Mouse (Mus musculus) liver, postnatal 0 days (tissue): ENCODE results near the gene Tlr7. TPM values are rescaled to one million over a fixed set of nuclear protein-coding genes. Genes with fewer than 3 reads are reported as not detected.
A peak's percentile ranks its signal among the peaks of the same experiment; 100 is the strongest.
"Not testable (repeated sequence)": the region's sequence is repeated elsewhere in the genome, so short reads cannot be mapped to it uniquely, and the experiment has no call there.

Source experiments
- ATAC-seq: fragments of 200-750 bp; cut with Nextera tagmentation; 2 replicates; pipeline ENCODE4 v1.8.0; 2017; ENCODE audit warnings: mild to moderate bottlenecking, moderate library complexity
- DNase-seq: peaks from one replicate; pipeline ENCODE4 v3.0.0-alpha.2; 2016
- H3K27ac ChIP-seq: fragments of 300-500 bp; sonication (generic); 2 replicates; pipeline ENCODE4 v1.5.1; 2014; ENCODE audit warnings: antibody characterized with exemption, moderate library complexity, mild to moderate bottlenecking, low read depth
- H3K27me3 ChIP-seq: fragments of 300-500 bp; sonication (generic); 2 replicates; pipeline ENCODE4 v1.6.1; 2014; ENCODE audit warnings: low read length, control low read depth, mixed read lengths; ENCODE audit not compliant: insufficient read depth
- H3K36me3 ChIP-seq: fragments of 300-500 bp; sonication (generic); replicated peaks from 2 replicates; pipeline ENCODE4 v1.6.1; 2014; ENCODE audit warnings: mild to moderate bottlenecking, control low read depth, low read length, moderate library complexity, mixed read lengths; ENCODE audit not compliant: insufficient read depth
- H3K4me1 ChIP-seq: fragments of 300-500 bp; sonication (generic); 2 replicates; pipeline ENCODE4 v1.6.1; 2014; ENCODE audit warnings: antibody characterized with exemption, mild to moderate bottlenecking, control low read depth; ENCODE audit not compliant: insufficient read depth
- H3K4me2 ChIP-seq: fragments of 300-500 bp; sonication (generic); 2 replicates; pipeline ENCODE4 v1.6.1; 2014; ENCODE audit warnings: low read depth, mild to moderate bottlenecking, low read length, moderate library complexity, mixed read lengths
- H3K4me3 ChIP-seq: fragments of 300-500 bp; sonication (generic); 2 replicates; pipeline ENCODE4 v1.5.1; 2014; ENCODE audit warnings: low read depth, low read length
- H3K9ac ChIP-seq: fragments of 300-500 bp; sonication (generic); replicated peaks from 2 replicates; pipeline ENCODE4 v1.6.1; 2014; ENCODE audit warnings: mild to moderate bottlenecking, moderate library complexity
- H3K9me3 ChIP-seq: fragments of 300-500 bp; sonication (generic); 2 replicates; pipeline ENCODE4 v1.6.1; 2016; ENCODE audit warnings: mild to moderate bottlenecking, control low read depth, low read length, mixed read lengths
- CTCF ChIP-seq: sonication (generic); IDR thresholded peaks from 2 replicates; pipeline ENCODE4 v1.5.1; 2016; ENCODE audit warnings: antibody characterized with exemption, low read depth
- EP300 ChIP-seq: IDR thresholded peaks from 2 replicates; pipeline ENCODE4 v1.6.1; 2016; ENCODE audit warnings: antibody characterized with exemption, low read depth, mild to moderate bottlenecking
- WGBS: fragments of 180-500 bp; shearing (Covaris S2); extraction: QIAGEN DNeasy Blood & Tissue Kit; methylation state at CpG from one replicate; pipeline ENCODE4 v1.1.7; 2014; ENCODE audit not compliant: insufficient replicate concordance; 5-methylcytosine and 5-hydroxymethylcytosine counted together
- polyA plus RNA-seq: library from polyadenylated mRNA; unstranded; fragments of >200 nt; fragmentation: Nextera tagmentation; extraction: Ambion mirVana; gene quantifications from 2 replicates; pipeline ENCODE4 v1.2.1, GENCODE M21; 2015

Tlr7 gene
- polyA plus RNA-seq: 1.0 and 2.3 TPM in 2 replicates

- H3K9ac ChIP-seq: no peak within 1 kb of the TSS
- no peak for TF ChIP-seq EP300
- no peak for DNase-seq
- no peaks in the 10 kb centered on the region for H3K4me1 ChIP-seq
- no peak within 1 kb of the TSS for H3K4me3 ChIP-seq
- no peaks in the 10 kb centered on the region for H3K36me3 ChIP-seq
- peak within 1 kb of the TSS; percentile 29; the same call in 1 of the 2 replicates for H3K4me2 ChIP-seq
- no peaks in the 10 kb centered on the region for H3K9me3 ChIP-seq
- no peaks in the 10 kb centered on the region for H3K27me3 ChIP-seq
- no peak within 1 kb of the TSS for H3K27ac ChIP-seq
- WGBS: 45% methylated on average over 6 of the region's 6 CpGs
- ATAC-seq: no peak
Observed at GRCm38 (mm10) chrX:167330399-167330798, at the start of gene Tlr7. TSS of gene Tlr7 (minus strand) at chrX:167330558.

- WGBS: 44% methylated on average over 4 of the region's 4 CpGs
- TF ChIP-seq EP300 (no peak), CTCF (no peak)
- Histone ChIP-seq H3K4me2 (no peak overlapping the region), H3K4me3 (no peak overlapping the region), H3K4me1 (no peaks in the 10 kb centered on the region), H3K9ac (no peak overlapping the region), H3K27ac (no peak overlapping the region), H3K36me3 (no peaks in the 10 kb centered on the region), H3K9me3 (no peaks in the 10 kb centered on the region), H3K27me3 (no peaks in the 10 kb centered on the region)
- ATAC-seq: no peak
- DNase-seq: no peak
Observed at GRCm38 (mm10) chrX:167380073-167380472, 49.7 kb upstream of the Tlr7 start.

GRCm38 (mm10) chrX:167361231-167361630, 30.9 kb upstream of the Tlr7 start:
- not testable (repeated sequence) for H3K4me1 ChIP-seq, H3K27me3 ChIP-seq, H3K4me2 ChIP-seq, H3K36me3 ChIP-seq, H3K27ac ChIP-seq, H3K9ac ChIP-seq, H3K9me3 ChIP-seq, DNase-seq, H3K4me3 ChIP-seq
- ATAC-seq: 0 out of 2 replicates have a peak, but pooled peaks have one; percentile 23
- 69% methylated on average over 3 of the region's 3 CpGs for WGBS

- no peaks in the 10 kb centered on the region for H3K36me3 ChIP-seq
- H3K9me3 ChIP-seq: no peaks in the 10 kb centered on the region
- H3K27me3 ChIP-seq: no peaks in the 10 kb centered on the region
- H3K4me1 ChIP-seq: no peaks in the 10 kb centered on the region
- no peak overlapping the region for H3K4me3 ChIP-seq
- ATAC-seq (no peak), DNase-seq (no peak)
- H3K27ac ChIP-seq: no peak overlapping the region
- 66% methylated on average over 7 of the region's 7 CpGs for WGBS
- no peak overlapping the region for H3K4me2 ChIP-seq
- H3K9ac ChIP-seq: no peak overlapping the region
- TF ChIP-seq CTCF: no peak
Observed at GRCm38 (mm10) chrX:167359704-167360103, 29.3 kb upstream of the Tlr7 start.

- Histone ChIP-seq H3K4me3 (no peak overlapping the region), H3K4me2 (no peak overlapping the region), H3K9me3 (no peaks in the 10 kb centered on the region), H3K27me3 (no peaks in the 10 kb centered on the region), H3K27ac (no peak overlapping the region), H3K4me1 (no peaks in the 10 kb centered on the region), H3K36me3 (no peaks in the 10 kb centered on the region), H3K9ac (no peak overlapping the region)
- 47% methylated on average over 2 of the region's 2 CpGs for WGBS
- DNase-seq: no peak
- ATAC-seq: no peak
- TF ChIP-seq EP300 (no peak), CTCF (peak; percentile 50)
Observed at GRCm38 (mm10) chrX:167357415-167357814, 27.1 kb upstream of the Tlr7 start.

GRCm38 (mm10) chrX:167355965-167356364, 25.6 kb upstream of the Tlr7 start:
- 89% methylated on average over 3 of the region's 3 CpGs for WGBS
- Histone ChIP-seq H3K27ac (no peak overlapping the region), H3K4me3 (no peak overlapping the region), H3K9ac (no peak overlapping the region), H3K4me2 (no peak overlapping the region), H3K36me3 (no peaks in the 10 kb centered on the region), H3K9me3 (no peaks in the 10 kb centered on the region), H3K27me3 (no peaks in the 10 kb centered on the region), H3K4me1 (no peaks in the 10 kb centered on the region)
- DNase-seq: no peak
- no peak for ATAC-seq
- TF ChIP-seq EP300 (no peak), CTCF (no peak)

- Histone ChIP-seq H3K4me3 (no peak overlapping the region), H3K9me3 (no peaks in the 10 kb centered on the region), H3K9ac (no peak overlapping the region), H3K4me2 (no peak overlapping the region), H3K4me1 (no peaks in the 10 kb centered on the region), H3K27ac (no peak overlapping the region), H3K36me3 (no peaks in the 10 kb centered on the region), H3K27me3 (no peaks in the 10 kb centered on the region)
- DNase-seq (no peak), ATAC-seq (no peak)
- TF ChIP-seq EP300 (no peak), CTCF (no peak)
- 64% methylated on average over 2 of the region's 2 CpGs for WGBS
Observed at GRCm38 (mm10) chrX:167353617-167354016, 23.3 kb upstream of the Tlr7 start.
